Comparison of ENCODE assay signal across 10 mouse cellular contexts in genomic region chr9:54323456-54323855, GRCm38 (mm10). TPM values are rescaled to one million over a fixed set of nuclear protein-coding genes. Genes with fewer than 3 reads are reported as not detected.
A peak's percentile ranks its signal among the peaks of the same experiment; 100 is the strongest.
DNase-seq lines count a peak whose midpoint lies in the region; ATAC-seq and TF ChIP-seq lines count a peak whose summit lies in the region.
"Had no signal": no experiment of that assay in that cellular context is flagged by ENCODE, and none has a peak within 500 bp of the region (broad histone marks: within the 10 kb centered on the region; RNA-seq: fewer than 3 reads in every experiment).

No protein-coding gene starts in this region.

- 41% methylated on average over 8 of the region's 8 CpGs for WGBS in lung, postnatal 0 days

- DNase-seq in gastrocnemius, adult 2 months, result no peak
- DNase-seq in gastrocnemius, postnatal 14 days, result no peak
- peak; percentile 40 for DNase-seq in lung, postnatal 0 days (ENCODE audit: low spot score)
- no peak for DNase-seq in lung, postnatal 4 days
- DNase-seq in c-Kit-positive CD71-negative TER-119-negative erythroid progenitor cells, embryonic 14.5 days (ENCODE audit: low read depth), result peak; percentile 6
- DNase-seq in retina, postnatal 1 day, result peak; percentile 61
- no peak for DNase-seq in ovary, adult 18-20 months (ENCODE audit: low spot score)
- no peak for DNase-seq in gastrocnemius, adult 8-10 months (ENCODE audit: low spot score in 2 of 2)

- TF ChIP-seq EP300 in lung, postnatal 0 days (IDR thresholded peaks at IDR 0.05), result no peak

- H3K9ac ChIP-seq in lung, postnatal 0 days (replicated peaks; ENCODE audit: low read depth), result no peak overlapping the region

- TF ChIP-seq CTCF in gastrocnemius, adult 2 months (IDR thresholded peaks at IDR 0.05), result peak; percentile 70
- peak; percentile 65 for TF ChIP-seq CTCF in lung, postnatal 0 days (IDR thresholded peaks at IDR 0.05)

- H3K27ac ChIP-seq in gastrocnemius, adult 2 months, result no peak overlapping the region
- no peak overlapping the region for H3K27ac ChIP-seq in lung, postnatal 0 days (ENCODE audit: low read length)

- H3K4me1 ChIP-seq in lung, postnatal 0 days (ENCODE audit: insufficient read depth, low read depth, low read length), result no peaks in the 10 kb centered on the region

- intact Hi-C loops in gastrocnemius, adult 2 months (cut with DNase I), result loop anchor here (5.0 kb wide), 2 partner anchors 141 to 331 kb away; no protein-coding TSS in a partner anchor
- intact Hi-C loops in gastrocnemius, postnatal 14 days (cut with DNase I; ENCODE audit: low total_unique reads), result loop anchor here (5.0 kb wide), 1 partner anchor 141 kb away; no protein-coding TSS in a partner anchor

- H3K36me3 ChIP-seq in lung, postnatal 0 days (ENCODE audit: insufficient read depth, low read length), result no peaks in the 10 kb centered on the region

- no peaks in the 10 kb centered on the region for H3K9me3 ChIP-seq in lung, postnatal 0 days (ENCODE audit: low read length)

- ATAC-seq in lung, postnatal 0 days, result no peak

- H3K4me3 ChIP-seq in gastrocnemius, adult 2 months, result no peak overlapping the region
- H3K4me3 ChIP-seq in lung, postnatal 0 days (ENCODE audit: low read depth, low read length), result no peak overlapping the region

- no peaks in the 10 kb centered on the region for H3K27me3 ChIP-seq in lung, postnatal 0 days (replicated peaks; ENCODE audit: insufficient read depth, low read length)

- H3K4me2 ChIP-seq in lung, postnatal 0 days (replicated peaks; ENCODE audit: low read depth, low read length), result no peak overlapping the region

RNA-seq across cellular contexts. Expression of gene Gldn, which starts 37.2 kb away (rescaled TPM):
- total RNA-seq in gastrocnemius, adult 2 months (2021), result under 1 TPM; 0.25 to 0.41 TPM
- total RNA-seq in gastrocnemius, postnatal 14 days (2021), result 1 to 10 TPM; 1.3 to 3.9 TPM
- polyA plus RNA-seq in lung, postnatal 0 days (2015; fragmentation: Nextera tagmentation; extraction: Ambion mirVana), result not detected in 2 replicates
- under 1 TPM; 0.15 to 0.46 (median 0.34) TPM for total RNA-seq in gastrocnemius, adult 8-10 months (2022)
- polyA plus RNA-seq: heart, embryonic 16.5 days; lung, embryonic 16.5 days had no signal

RNA-seq across cellular contexts. Expression of gene Cyp19a1, which starts 55.5 kb away (rescaled TPM):
- total RNA-seq in gastrocnemius, adult 2 months (2021), result not detected
- total RNA-seq in gastrocnemius, postnatal 14 days (2021), result not detected
- not detected in 2 replicates for polyA plus RNA-seq in lung, postnatal 0 days (2015; fragmentation: Nextera tagmentation; extraction: Ambion mirVana)
- not detected for total RNA-seq in gastrocnemius, adult 8-10 months (2022)
- polyA plus RNA-seq: heart, embryonic 16.5 days; lung, embryonic 16.5 days had no signal

Comparison
In these comparisons a context has a peak if more than half of its experiments do, and no peak if none do; other contexts are left out.
1. DNase-seq: peak in lung, postnatal 0 days (single experiment), c-Kit-positive CD71-negative TER-119-negative erythroid progenitor cells, embryonic 14.5 days (single experiment) and retina, postnatal 1 day (single experiment); none in gastrocnemius, adult 2 months (single experiment), gastrocnemius, postnatal 14 days (single experiment), lung, postnatal 4 days (0 of 2), ovary, adult 18-20 months (single experiment) and gastrocnemius, adult 8-10 months (0 of 2).